Mouse (Mus musculus) limb, embryonic 15.5 days (tissue): ENCODE measurements around the gene Lrp2. TPM values are rescaled to one million over a fixed set of nuclear protein-coding genes. Genes with fewer than 3 reads are reported as not detected.

Source experiments
- ATAC-seq: fragments of 200-750 bp; cut with Nextera tagmentation; 2 replicates; pipeline ENCODE4 v1.8.0; 2017; ENCODE audit warnings: low read depth, moderate TSS enrichment; ENCODE audit not compliant: insufficient number of reproducible peaks, low FRiP score, low TSS enrichment
- H3K27ac ChIP-seq: fragments of 300-500 bp; sonication (generic); 2 replicates; pipeline ENCODE4 v1.5.1; 2015; ENCODE audit warnings: moderate library complexity, mild to moderate bottlenecking, inconsistent platforms
- H3K27me3 ChIP-seq: fragments of 300-500 bp; sonication (generic); 2 replicates; pipeline ENCODE4 v1.6.1; 2015; ENCODE audit warnings: inconsistent platforms
- H3K36me3 ChIP-seq: fragments of 300-500 bp; sonication (generic); 2 replicates; pipeline ENCODE4 v1.6.1; 2015; ENCODE audit warnings: inconsistent platforms
- H3K4me1 ChIP-seq: fragments of 300-500 bp; sonication (generic); 2 replicates; pipeline ENCODE4 v1.6.1; 2015; ENCODE audit warnings: inconsistent platforms
- H3K4me2 ChIP-seq: fragments of 300-500 bp; sonication (generic); 2 replicates; pipeline ENCODE4 v1.6.1; 2015; ENCODE audit warnings: mild to moderate bottlenecking, inconsistent platforms
- H3K4me3 ChIP-seq: fragments of 300-500 bp; sonication (generic); 2 replicates; pipeline ENCODE4 v1.5.1; 2015; ENCODE audit warnings: mild to moderate bottlenecking, inconsistent platforms
- H3K9ac ChIP-seq: fragments of 300-500 bp; sonication (generic); 2 replicates; pipeline ENCODE4 v1.6.1; 2015; ENCODE audit warnings: inconsistent platforms
- H3K9me3 ChIP-seq: fragments of 300-500 bp; sonication (generic); 2 replicates; pipeline ENCODE4 v1.6.1; 2016; ENCODE audit warnings: inconsistent platforms
- WGBS: fragments of 180-500 bp; shearing (Covaris S2); methylation state at CpG from one replicate; pipeline ENCODE4 v1.1.7; 2015; 5-methylcytosine and 5-hydroxymethylcytosine counted together
- polyA plus RNA-seq: library from polyadenylated mRNA; unstranded; fragments of >200 nt; fragmentation: Nextera tagmentation; extraction: Ambion mirVana; gene quantifications from 2 replicates; pipeline ENCODE4 v1.2.1, GENCODE M21; 2015

The Lrp2 gene
- polyA plus RNA-seq, 1 experiment from 2014 or later, result not detected

- WGBS, result 86% methylated on average over 2 of the region's 2 CpGs
Observed at GRCm38 (mm10) chr2:69580091-69580490, 5.8 kb downstream of the Lrp2 start.

GRCm38 (mm10) chr2:69578206-69578605, 7.7 kb downstream of the Lrp2 start:
- H3K4me2 ChIP-seq, result no peak overlapping the region
- H3K4me3 ChIP-seq, result no peak overlapping the region
- no peak for ATAC-seq
- no peak overlapping the region for H3K27ac ChIP-seq
- no peak overlapping the region for H3K9ac ChIP-seq
- H3K36me3 ChIP-seq, result no peaks in the 10 kb centered on the region
- 85% methylated on average over 8 of the region's 8 CpGs for whole genome bisulfite sequencing
- H3K27me3 ChIP-seq, result peaks cover 11% of the 10 kb centered on the region
- no peaks in the 10 kb centered on the region for H3K9me3 ChIP-seq
- no peaks in the 10 kb centered on the region for H3K4me1 ChIP-seq

More at GRCm38 (mm10) chr2:69580091-69580490, 5.8 kb downstream of the Lrp2 start:
- H3K27ac ChIP-seq, result no peak overlapping the region
- ATAC-seq, result no peak
- H3K4me2 ChIP-seq, result no peak overlapping the region
- no peaks in the 10 kb centered on the region for H3K9me3 ChIP-seq
- H3K4me1 ChIP-seq, result peaks cover 2% of the 10 kb centered on the region
- H3K9ac ChIP-seq, result no peak overlapping the region
- H3K36me3 ChIP-seq, result no peaks in the 10 kb centered on the region
- peaks cover 27% of the 10 kb centered on the region for H3K27me3 ChIP-seq
- H3K4me3 ChIP-seq, result no peak overlapping the region

DNA sequence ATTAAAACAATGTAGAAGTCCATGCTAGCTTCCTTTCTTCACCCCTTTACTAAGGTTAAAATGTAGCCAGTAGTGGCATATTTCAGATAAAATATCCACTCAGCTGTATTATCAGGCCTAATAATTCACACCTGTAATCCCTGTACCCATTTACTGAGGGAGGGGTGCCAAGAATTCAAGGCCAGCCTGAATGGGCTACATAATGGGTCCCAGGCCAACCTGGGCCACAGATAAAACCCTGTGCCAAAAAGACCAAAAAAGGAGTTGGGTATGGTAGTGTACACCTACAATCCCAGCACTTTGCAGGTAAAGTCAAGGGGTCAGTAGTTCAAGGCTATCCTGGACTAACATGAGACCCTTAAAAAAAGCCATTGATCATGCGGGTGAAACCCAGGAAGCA, 9.3 kb downstream of the Lrp2 start:
- ATAC-seq, result no peak
- Histone ChIP-seq H3K4me1 (no peaks in the 10 kb centered on the region), H3K27me3 (no peaks in the 10 kb centered on the region), H3K27ac (no peak overlapping the region), H3K9me3 (no peaks in the 10 kb centered on the region), H3K4me2 (no peak overlapping the region), H3K9ac (no peak overlapping the region), H3K4me3 (no peak overlapping the region), H3K36me3 (no peaks in the 10 kb centered on the region)
- WGBS, result 96% methylated on average over 1 of the region's 1 CpGs

DNA sequence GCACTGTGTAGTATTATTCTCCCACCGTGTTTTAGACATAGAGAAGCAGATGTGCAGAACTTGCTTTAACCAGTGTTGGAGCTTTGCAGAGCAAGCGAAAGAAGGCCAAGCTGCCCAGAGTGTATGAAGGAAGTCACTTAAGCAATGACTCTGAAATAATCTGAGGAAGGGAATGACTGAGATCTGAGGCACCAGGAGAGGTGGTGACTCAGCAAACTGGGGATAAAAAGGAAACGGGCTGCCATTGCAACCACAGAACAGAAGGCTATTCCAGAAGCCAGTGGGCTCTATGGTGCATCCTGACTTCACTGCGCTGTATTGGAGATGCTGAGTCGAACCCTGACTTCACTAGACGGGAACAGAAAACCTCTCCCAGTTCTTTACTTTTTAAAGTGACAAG, 10.9 kb downstream of the Lrp2 start:
- WGBS, result 60% methylated on average over 6 of the region's 6 CpGs
- no peak overlapping the region for H3K4me3 ChIP-seq
- no peaks in the 10 kb centered on the region for H3K36me3 ChIP-seq
- H3K4me1 ChIP-seq, result no peaks in the 10 kb centered on the region
- no peak overlapping the region for H3K9ac ChIP-seq
- no peak overlapping the region for H3K27ac ChIP-seq
- H3K27me3 ChIP-seq, result no peaks in the 10 kb centered on the region
- ATAC-seq, result no peak
- H3K4me2 ChIP-seq, result no peak overlapping the region
- H3K9me3 ChIP-seq, result no peaks in the 10 kb centered on the region

DNA sequence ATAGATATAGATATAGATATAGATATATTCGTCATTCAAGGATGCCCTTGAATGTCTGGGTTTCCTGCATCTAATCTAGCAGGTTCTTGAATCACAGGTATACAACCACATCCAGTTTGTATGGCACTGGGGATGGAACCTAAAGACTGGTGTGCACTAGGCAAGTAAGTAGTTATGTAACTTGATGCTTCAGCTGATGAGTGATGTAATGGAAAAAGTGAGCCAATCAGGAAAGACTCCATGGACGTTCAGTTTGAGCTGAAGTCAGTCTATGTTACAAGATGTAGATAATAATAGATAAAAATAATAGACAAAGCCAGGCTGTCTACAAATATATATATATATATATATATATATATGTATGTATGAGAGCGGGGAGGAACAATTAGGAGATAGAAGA, 11.6 kb downstream of the Lrp2 start:
- no peaks in the 10 kb centered on the region for H3K4me1 ChIP-seq
- no peaks in the 10 kb centered on the region for H3K36me3 ChIP-seq
- H3K4me2 ChIP-seq, result no peak overlapping the region
- WGBS, result 67% methylated on average over 3 of the region's 3 CpGs
- no peak overlapping the region for H3K4me3 ChIP-seq
- ATAC-seq, result no peak
- no peak overlapping the region for H3K27ac ChIP-seq
- no peaks in the 10 kb centered on the region for H3K27me3 ChIP-seq
- H3K9me3 ChIP-seq, result no peaks in the 10 kb centered on the region
- no peak overlapping the region for H3K9ac ChIP-seq

DNA sequence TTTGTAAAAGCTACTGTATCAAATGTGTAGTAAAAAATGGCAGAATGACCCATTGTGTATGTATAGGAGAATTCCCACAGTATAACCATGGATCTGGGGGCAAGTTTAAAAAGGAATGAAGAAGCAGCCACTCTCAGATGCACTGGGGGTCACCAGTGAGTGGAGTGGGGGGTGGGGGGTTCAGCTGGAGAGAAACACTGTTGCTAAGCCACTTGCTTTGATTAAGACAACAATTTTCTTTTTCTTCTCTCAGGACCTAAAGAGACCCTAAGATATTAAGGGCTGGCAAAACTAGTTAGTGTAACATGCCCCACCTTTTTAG, 12.2 kb downstream of the Lrp2 start:
- Histone ChIP-seq H3K9me3 (no peaks in the 10 kb centered on the region), H3K4me1 (no peaks in the 10 kb centered on the region), H3K27me3 (no peaks in the 10 kb centered on the region), H3K36me3 (no peaks in the 10 kb centered on the region), H3K9ac (no peak overlapping the region), H3K27ac (no peak overlapping the region), H3K4me2 (no peak overlapping the region), H3K4me3 (no peak overlapping the region)
- no peak for ATAC-seq

GRCm38 (mm10) chr2:69573038-69573732, 12.7 kb downstream of the Lrp2 start:
- no peak overlapping the region for H3K9ac ChIP-seq
- H3K9me3 ChIP-seq, result no peaks in the 10 kb centered on the region
- H3K4me3 ChIP-seq, result no peak overlapping the region
- no peak overlapping the region for H3K27ac ChIP-seq
- H3K4me2 ChIP-seq, result no peak overlapping the region
- ATAC-seq, result no peak
- WGBS, result 75% methylated on average over 5 of the region's 5 CpGs
- H3K27me3 ChIP-seq, result no peaks in the 10 kb centered on the region
- no peaks in the 10 kb centered on the region for H3K4me1 ChIP-seq
- H3K36me3 ChIP-seq, result no peaks in the 10 kb centered on the region

GRCm38 (mm10) chr2:69570556-69570955, 15.3 kb downstream of the Lrp2 start:
- H3K4me1 ChIP-seq, result no peaks in the 10 kb centered on the region
- H3K9me3 ChIP-seq, result no peaks in the 10 kb centered on the region
- ATAC-seq, result no peak
- no peak overlapping the region for H3K4me2 ChIP-seq
- H3K36me3 ChIP-seq, result no peaks in the 10 kb centered on the region
- 65% methylated on average over 6 of the region's 6 CpGs for WGBS
- no peaks in the 10 kb centered on the region for H3K27me3 ChIP-seq
- H3K9ac ChIP-seq, result no peak overlapping the region
- H3K4me3 ChIP-seq, result no peak overlapping the region
- no peak overlapping the region for H3K27ac ChIP-seq

- H3K27me3 ChIP-seq, result no peaks in the 10 kb centered on the region
- H3K4me2 ChIP-seq, result no peak overlapping the region
- H3K4me1 ChIP-seq, result no peaks in the 10 kb centered on the region
- H3K9me3 ChIP-seq, result no peaks in the 10 kb centered on the region
- no peak for ATAC-seq
- H3K36me3 ChIP-seq, result no peaks in the 10 kb centered on the region
- no peak overlapping the region for H3K9ac ChIP-seq
- H3K4me3 ChIP-seq, result no peak overlapping the region
- no peak overlapping the region for H3K27ac ChIP-seq
- 80% methylated on average over 7 of the region's 7 CpGs for WGBS
Observed at GRCm38 (mm10) chr2:69566281-69566680, 19.6 kb downstream of the Lrp2 start.

DNA sequence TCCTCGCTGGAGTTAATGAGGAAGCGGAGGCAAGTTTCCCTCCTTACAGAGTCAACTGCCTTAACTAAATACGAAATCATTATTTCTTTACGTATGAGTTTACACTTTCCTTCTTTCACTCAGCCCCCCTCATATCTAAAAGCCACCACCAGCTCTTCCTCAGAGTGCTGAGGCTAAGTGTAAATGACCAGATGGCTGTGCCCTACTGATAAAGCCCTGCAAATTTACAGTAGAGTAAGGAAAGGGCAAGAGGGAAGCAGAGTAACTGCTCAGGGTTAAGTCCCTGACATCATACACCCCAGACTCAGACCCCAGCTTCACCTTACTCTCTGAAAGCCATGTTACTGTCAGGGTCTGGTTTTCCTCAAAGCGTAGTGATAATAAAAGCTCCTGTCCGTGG, 22.4 kb downstream of the Lrp2 start:
- 60% methylated on average over 6 of the region's 6 CpGs for WGBS
- no peak overlapping the region for H3K27ac ChIP-seq
- no peak overlapping the region for H3K4me3 ChIP-seq
- H3K36me3 ChIP-seq, result no peaks in the 10 kb centered on the region
- ATAC-seq, result no peak
- H3K9ac ChIP-seq, result no peak overlapping the region
- H3K4me2 ChIP-seq, result no peak overlapping the region
- H3K4me1 ChIP-seq, result no peaks in the 10 kb centered on the region
- no peaks in the 10 kb centered on the region for H3K9me3 ChIP-seq
- peaks cover 14% of the 10 kb centered on the region; the same call in 1 of the 2 replicates for H3K27me3 ChIP-seq

DNA sequence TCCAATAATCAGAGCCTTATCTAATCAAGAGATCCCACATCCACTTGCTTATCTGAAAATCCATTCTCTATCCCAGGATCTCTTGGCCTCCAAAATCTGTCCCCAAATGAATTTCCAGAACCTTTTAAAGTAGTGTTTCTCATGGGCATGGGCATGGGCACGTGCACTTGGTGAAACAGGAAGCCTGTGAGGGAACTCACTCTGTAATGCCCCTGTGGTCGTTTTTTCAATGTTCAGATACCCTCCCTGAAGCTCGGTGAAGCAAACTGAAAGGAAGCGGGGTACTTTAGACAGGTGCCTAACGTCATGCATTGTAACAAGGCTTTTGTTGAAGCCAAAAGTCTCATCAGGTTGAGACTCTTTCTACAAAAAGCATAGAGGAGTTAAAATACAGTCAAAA, 23.1 kb downstream of the Lrp2 start:
- H3K9ac ChIP-seq, result no peak overlapping the region
- H3K36me3 ChIP-seq, result no peaks in the 10 kb centered on the region
- WGBS, result 71% methylated on average over 5 of the region's 5 CpGs
- no peaks in the 10 kb centered on the region for H3K4me1 ChIP-seq
- no peak overlapping the region for H3K27ac ChIP-seq
- H3K4me2 ChIP-seq, result no peak overlapping the region
- no peak overlapping the region for H3K4me3 ChIP-seq
- peaks cover 15% of the 10 kb centered on the region; the same call in 1 of the 2 replicates for H3K27me3 ChIP-seq
- no peak for ATAC-seq
- H3K9me3 ChIP-seq, result no peaks in the 10 kb centered on the region

- Histone ChIP-seq H3K4me2 (no peak overlapping the region), H3K4me1 (no peaks in the 10 kb centered on the region), H3K9me3 (no peaks in the 10 kb centered on the region), H3K27ac (no peak overlapping the region), H3K9ac (no peak overlapping the region), H3K4me3 (no peak overlapping the region), H3K36me3 (no peaks in the 10 kb centered on the region), H3K27me3 (peaks cover 15% of the 10 kb centered on the region; the same call in 1 of the 2 replicates)
- ATAC-seq, result no peak
- WGBS, result 65% methylated on average over 4 of the region's 4 CpGs
Observed at GRCm38 (mm10) chr2:69560221-69560620, 25.6 kb downstream of the Lrp2 start.

DNA sequence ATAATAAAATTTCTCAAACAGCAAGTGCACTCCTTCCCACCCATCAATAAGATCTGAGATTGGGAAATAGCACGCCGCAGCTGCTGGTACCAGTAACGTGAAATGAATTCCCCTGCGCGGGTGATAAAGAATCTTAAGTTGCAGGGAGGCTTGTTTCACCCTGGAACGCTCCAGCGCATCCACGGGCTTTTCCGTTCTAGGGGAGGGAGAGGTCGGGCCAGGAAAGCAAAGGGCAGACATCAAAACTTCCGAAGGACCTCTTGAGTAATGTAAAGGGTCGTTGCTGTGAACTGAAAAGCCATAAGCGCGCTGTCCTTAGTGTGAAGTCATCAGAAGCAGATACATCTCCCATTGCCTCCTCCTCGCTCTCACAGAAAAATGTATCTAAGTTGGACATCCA, 26.5 kb downstream of the Lrp2 start:
- Histone ChIP-seq H3K9ac (no peak overlapping the region), H3K4me1 (no peaks in the 10 kb centered on the region), H3K36me3 (no peaks in the 10 kb centered on the region), H3K9me3 (no peaks in the 10 kb centered on the region), H3K27ac (no peak overlapping the region), H3K4me2 (no peak overlapping the region), H3K4me3 (no peak overlapping the region), H3K27me3 (peaks cover 15% of the 10 kb centered on the region; the same call in 1 of the 2 replicates)
- WGBS, result 57% methylated on average over 15 of the region's 15 CpGs
- ATAC-seq, result no peak
